8 mouse cellular contexts compared by ENCODE assay signal in genomic region chr7:66820034-66820433, GRCm38 (mm10). TPM values are rescaled to one million over a fixed set of nuclear protein-coding genes. Genes with fewer than 3 reads are reported as not detected.
DNase-seq lines count a peak whose midpoint lies in the region; ATAC-seq and TF ChIP-seq lines count a peak whose summit lies in the region.

No protein-coding gene starts in this region.

- no peaks in the 10 kb centered on the region for H3K27me3 ChIP-seq in heart, embryonic 10.5 days (ENCODE audit: insufficient read depth, poor library complexity, severe bottlenecking)
- H3K27me3 ChIP-seq in kidney, postnatal 0 days (ENCODE audit: insufficient read depth, low read length), result no peaks in the 10 kb centered on the region

- H3K4me2 ChIP-seq in kidney, postnatal 0 days (ENCODE audit: low read length), result no peak overlapping the region

- no peaks in the 10 kb centered on the region for H3K9me3 ChIP-seq in heart, embryonic 10.5 days
- H3K9me3 ChIP-seq in kidney, postnatal 0 days (replicated peaks; ENCODE audit: low read length), result no peaks in the 10 kb centered on the region

- intact Hi-C loops in heart, postnatal 14 days (cut with DNase I), result loop anchor here (1.0 to 2.0 kb wide), 3 partner anchors 19 to 811 kb away; partner anchors contain the start of gene Adamts17

- WGBS in heart, embryonic 10.5 days, result 24% methylated on average over 6 of the region's 6 CpGs
- WGBS in kidney, postnatal 0 days, result 28% methylated on average over 6 of the region's 6 CpGs

- DNase-seq in heart, postnatal 14 days, result peak; percentile 62 to 78
- DNase-seq in heart, embryonic 10.5 days (ENCODE audit: low spot score), result no peak
- peak; percentile 33 for DNase-seq in urinary bladder, postnatal 14 days (ENCODE audit: low spot score)
- no peak for DNase-seq in urinary bladder, adult 18-20 months (ENCODE audit: low spot score in 2 of 2)
- peak; percentile 31 to 43 for DNase-seq in cerebellum, postnatal 36 days
- DNase-seq in kidney, postnatal 0 days (ENCODE audit: low spot score), result peak; percentile 38
- DNase-seq in naive thymus-derived CD4-positive, alpha-beta T cell, adult 2 months (ENCODE audit: low read depth), result peak; percentile 64

- TF ChIP-seq CTCF in kidney, postnatal 0 days (IDR thresholded peaks at IDR 0.05; ENCODE audit: low read depth), result peak; percentile 92

- ATAC-seq in kidney, postnatal 0 days (replicated peaks; ENCODE audit: low FRiP score, low read depth), result no peak
- no peak for ATAC-seq in erythroid progenitor cell, adult 5-6 weeks (replicated peaks; ENCODE audit: low FRiP score, poor library complexity, severe bottlenecking)

- H3K4me1 ChIP-seq in heart, embryonic 10.5 days, result no peaks in the 10 kb centered on the region
- no peaks in the 10 kb centered on the region for H3K4me1 ChIP-seq in kidney, postnatal 0 days (replicated peaks; ENCODE audit: insufficient read depth, low read length)

- no peak overlapping the region for H3K27ac ChIP-seq in heart, embryonic 10.5 days
- no peak overlapping the region for H3K27ac ChIP-seq in kidney, postnatal 0 days

- H3K4me3 ChIP-seq in heart, embryonic 10.5 days, result no peak overlapping the region
- no peak overlapping the region for H3K4me3 ChIP-seq in kidney, postnatal 0 days (replicated peaks; ENCODE audit: low read depth, low read length)

- H3K9ac ChIP-seq in kidney, postnatal 0 days (ENCODE audit: low read depth, low read length), result no peak overlapping the region

- no peaks in the 10 kb centered on the region for H3K36me3 ChIP-seq in heart, embryonic 10.5 days
- no peaks in the 10 kb centered on the region for H3K36me3 ChIP-seq in kidney, postnatal 0 days (ENCODE audit: insufficient read depth, low read length)

RNA-seq across cellular contexts. Expression of gene Adamts17, which starts 19.5 kb away (rescaled TPM):
- 10 to 100 TPM; 11.7 to 12.8 TPM for total RNA-seq in heart, postnatal 14 days (2021)
- polyA plus RNA-seq in heart, embryonic 10.5 days (2016; fragmentation: Nextera tagmentation; extraction: Ambion mirVana), result 3.8 and 4.6 TPM in 2 replicates
- 1.5 and 3.1 TPM in 2 replicates for polyA plus RNA-seq in kidney, postnatal 0 days (2015; fragmentation: Nextera tagmentation; extraction: Ambion mirVana)
- total RNA-seq in erythroid progenitor cell, adult 5-6 weeks (2015; ENCODE audit: low replicate concordance), result not detected in 2 replicates
- not detected in 2 replicates for total RNA-seq in erythroid progenitor cell, adult 5-6 weeks (2017; ENCODE audit: low replicate concordance)

Comparison
In these comparisons a context has a peak if more than half of its experiments do, and no peak if none do; other contexts are left out.
1. DNase-seq: peak in heart, postnatal 14 days (2 of 2), urinary bladder, postnatal 14 days (single experiment), cerebellum, postnatal 36 days (2 of 2), kidney, postnatal 0 days (single experiment) and naive thymus-derived CD4-positive, alpha-beta T cell, adult 2 months (single experiment); none in heart, embryonic 10.5 days (single experiment) and urinary bladder, adult 18-20 months (0 of 2).
2. RNA of gene Adamts17, which starts 19.5 kb away (total RNA-seq): 11.7 to 12.8 TPM in heart, postnatal 14 days; not detected in erythroid progenitor cell, adult 5-6 weeks; every median in the first group is over 4 times any median in the second.